Mouse (Mus musculus): ENCODE measurements around the gene Col20a1.
A peak's percentile ranks its signal among the peaks of the same experiment; 100 is the strongest.

Gene Col20a1

GRCm38 (mm10) chr2:180994360-180994759, 8.0 kb downstream of the Col20a1 start:
- no peak for DNase-seq (ENCODE audit: low read depth, low spot score)

- no peak for DNase-seq (ENCODE audit: low read depth, low spot score)
These were observed 9.1 kb downstream of the Col20a1 start for GRCm38 (mm10) chr2:180995457-180995856.

- peak; percentile 36 for DNase-seq (ENCODE audit: low read depth, low spot score)
These were observed 10.1 kb downstream of the Col20a1 start for GRCm38 (mm10) chr2:180996436-180996835.

- no peak for DNase-seq (ENCODE audit: low read depth, low spot score)
These were observed 10.6 kb downstream of the Col20a1 start for GRCm38 (mm10) chr2:180996905-180997304.

GRCm38 (mm10) chr2:181007054-181007453, 20.7 kb downstream of the Col20a1 start:
- DNase-seq (ENCODE audit: low read depth, low spot score), result no peak

GRCm38 (mm10) chr2:181008339-181008738, 22.0 kb downstream of the Col20a1 start:
- DNase-seq (ENCODE audit: low read depth, low spot score), result no peak

GRCm38 (mm10) chr2:181031406-181031934, 45.1 kb downstream of the Col20a1 start:
- DNase-seq (ENCODE audit: low read depth, low spot score), result no peak

- peak; percentile 8 for DNase-seq (ENCODE audit: low read depth, low spot score)
These were observed 46.1 kb downstream of the Col20a1 start for GRCm38 (mm10) chr2:181032407-181032806.

GRCm38 (mm10) chr2:181033310-181033709, 47.0 kb downstream of the Col20a1 start:
- DNase-seq (ENCODE audit: low read depth, low spot score), result no peak

GRCm38 (mm10) chr2:181035186-181035585, 48.9 kb downstream of the Col20a1 start:
- no peak for DNase-seq (ENCODE audit: low read depth, low spot score)

GRCm38 (mm10) chr2:181036561-181036960, 50.2 kb downstream of the Col20a1 start:
- no peak for DNase-seq (ENCODE audit: low read depth, low spot score)

GRCm38 (mm10) chr2:181038644-181039355, 52.5 kb downstream of the Col20a1 start:
- DNase-seq (ENCODE audit: low read depth, low spot score), result no peak

- no peak for DNase-seq (ENCODE audit: low read depth, low spot score)
These were observed 53.0 kb downstream of the Col20a1 start for GRCm38 (mm10) chr2:181039356-181039680.

GRCm38 (mm10) chr2:181041941-181042340, 55.6 kb downstream of the Col20a1 start:
- no peak for DNase-seq (ENCODE audit: low read depth, low spot score)

- no peak for DNase-seq (ENCODE audit: low read depth, low spot score)
These were observed 56.0 kb downstream of the Col20a1 start for GRCm38 (mm10) chr2:181042376-181042775.

- DNase-seq (ENCODE audit: low read depth, low spot score), result no peak
These were observed 57.1 kb downstream of the Col20a1 start, which contains the start of gene Chrna4 for GRCm38 (mm10) chr2:181043437-181043836. TSS of gene Chrna4 (minus strand) at chr2:181043546.

- no peak for DNase-seq (ENCODE audit: low read depth, low spot score)
These were observed 57.7 kb downstream of the Col20a1 start for GRCm38 (mm10) chr2:181044001-181044400.

- DNase-seq (ENCODE audit: low read depth, low spot score), result no peak
These were observed 62.1 kb downstream of the Col20a1 start for GRCm38 (mm10) chr2:181048252-181048945.

GRCm38 (mm10) chr2:181048986-181049385, 62.7 kb downstream of the Col20a1 start:
- DNase-seq (ENCODE audit: low read depth, low spot score), result no peak

GRCm38 (mm10) chr2:181052171-181052570, 65.8 kb downstream of the Col20a1 start:
- DNase-seq (ENCODE audit: low read depth, low spot score), result no peak

GRCm38 (mm10) chr2:181057341-181057740, 71.0 kb downstream of the Col20a1 start:
- no peak for DNase-seq (ENCODE audit: low read depth, low spot score)

- DNase-seq (ENCODE audit: low read depth, low spot score), result no peak
These were observed 71.9 kb downstream of the Col20a1 start for GRCm38 (mm10) chr2:181058193-181058592.

GRCm38 (mm10) chr2:181060127-181060526, 73.8 kb downstream of the Col20a1 start:
- DNase-seq (ENCODE audit: low read depth, low spot score), result peak; percentile 63
